Mouse (Mus musculus): Measurements from ENCODE around the gene Ppp1r9b.

- TF ChIP-seq CTCF (IDR thresholded peaks at IDR 0.05; ENCODE audit: borderline replicate concordance, insufficient read depth, low read length) (no peak), POLR2A (IDR thresholded peaks at IDR 0.05; ENCODE audit: low read depth, low read length) (no peak)
These were observed 33.8 kb downstream of the Ppp1r9b start for GRCm38 (mm10) chr11:95024439-95025184.

Data from embryonic fibroblast, embryonic 13.5 days (primary cell).